Mouse (Mus musculus) kidney, adult 11 months (tissue): ENCODE measurements around the gene Psmg4.
A peak's percentile ranks its signal among the peaks of the same experiment; 100 is the strongest.

ENCODE experiments used
- DNase-seq: peaks from one replicate; pipeline ENCODE4 v3.0.0; 2022

The Psmg4 gene

DNA sequence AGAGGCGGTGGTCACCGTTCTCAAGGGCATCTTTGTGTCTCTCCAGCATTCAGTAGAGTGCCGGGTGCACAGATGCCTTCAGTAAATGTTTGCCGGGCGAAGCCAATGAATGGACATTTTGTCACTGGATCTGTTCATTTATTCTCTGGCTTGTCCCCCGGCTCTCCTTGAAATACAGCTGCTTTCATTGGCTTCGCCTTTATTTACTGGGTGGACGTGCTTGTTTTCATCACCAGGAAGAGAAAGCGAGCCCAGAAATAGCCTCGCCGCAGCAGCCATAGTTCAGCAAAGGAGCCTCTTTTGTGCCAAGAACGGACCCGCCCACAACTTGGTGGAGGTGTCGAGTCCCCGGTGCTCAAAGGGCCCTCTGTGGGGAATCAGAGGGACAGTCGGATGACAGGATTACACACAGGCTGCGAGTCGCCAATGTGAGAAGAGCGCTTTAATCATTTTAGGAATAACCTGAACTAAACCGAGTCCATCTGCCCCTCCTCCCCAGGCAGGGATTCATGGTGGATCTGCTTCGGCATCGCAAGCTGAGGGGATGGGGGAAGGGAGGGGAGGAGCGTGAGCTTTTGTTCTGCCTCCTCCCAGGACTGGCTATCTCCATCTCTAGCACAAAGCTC, 13.9 kb upstream of the Psmg4 start:
- peak; percentile 38 for DNase-seq

DNA sequence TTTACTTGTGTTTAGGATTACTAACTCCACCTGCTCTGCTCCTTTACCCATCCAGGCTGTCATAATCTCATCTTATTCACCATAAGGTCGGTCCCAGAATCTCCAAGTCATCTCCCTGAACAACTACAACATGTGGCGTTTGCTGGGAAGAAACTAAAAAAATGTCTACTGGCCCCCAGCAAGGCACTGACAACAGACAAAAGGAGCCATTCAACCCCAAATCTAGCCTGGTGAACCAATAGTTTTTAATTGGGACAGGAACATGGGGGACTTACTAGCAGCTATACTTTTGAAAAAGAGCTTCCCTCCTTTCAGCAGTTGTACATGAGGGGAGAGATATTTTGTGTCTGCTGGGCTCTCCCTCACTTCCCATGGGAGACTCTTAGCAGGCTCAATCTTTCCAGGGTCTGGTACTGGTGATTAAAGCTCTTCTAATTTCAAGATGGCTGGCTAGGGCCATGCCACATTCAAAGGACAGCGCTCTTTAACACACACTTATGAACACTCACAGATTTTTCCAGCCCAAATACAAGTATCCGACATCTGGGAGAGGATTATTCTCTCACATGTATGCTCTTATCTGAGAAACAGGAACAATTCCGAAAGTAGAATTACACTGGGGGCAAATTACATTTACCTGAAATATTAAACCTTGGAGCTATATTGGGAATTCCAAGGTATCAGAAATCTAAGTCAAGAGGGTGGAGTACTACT, 13.1 kb upstream of the Psmg4 start:
- no peak for DNase-seq

DNA sequence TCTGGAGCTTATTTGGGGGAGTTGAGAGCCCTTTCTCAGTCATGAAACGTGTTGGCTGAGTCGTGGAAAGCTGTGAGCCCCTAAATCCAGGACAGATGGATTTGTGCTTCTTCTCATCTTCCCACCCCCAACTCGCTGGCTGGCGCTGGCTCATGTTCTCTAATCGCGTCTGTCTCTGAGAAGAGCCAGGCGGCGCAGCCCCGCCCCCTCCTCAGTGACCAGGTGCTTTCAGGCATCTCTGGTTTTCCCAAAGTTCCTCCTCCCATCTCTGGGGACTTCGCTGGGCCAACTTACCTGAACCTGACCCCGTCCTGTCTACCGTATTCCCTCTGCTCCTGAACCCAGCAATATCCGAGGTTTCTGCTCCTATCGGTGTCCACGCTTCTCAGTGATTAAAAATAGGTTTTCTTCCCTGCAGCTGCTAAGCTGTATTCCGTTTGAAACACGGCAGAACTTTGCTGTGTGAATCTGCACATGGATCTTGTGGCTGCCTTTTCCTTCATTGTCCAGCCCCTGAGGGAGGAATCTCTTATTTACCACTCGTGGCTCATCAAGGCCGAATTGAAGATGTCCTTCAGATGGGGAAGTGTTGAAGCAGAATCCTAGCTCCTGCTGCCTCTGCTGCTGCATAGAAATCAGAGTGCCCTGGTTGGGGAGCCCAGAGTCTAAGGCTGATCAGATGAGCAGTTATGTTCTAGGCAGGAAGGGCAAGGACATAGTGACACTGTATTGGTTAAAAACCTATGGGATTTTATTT, 12.3 kb upstream of the Psmg4 start:
- DNase-seq = no peak

DNA sequence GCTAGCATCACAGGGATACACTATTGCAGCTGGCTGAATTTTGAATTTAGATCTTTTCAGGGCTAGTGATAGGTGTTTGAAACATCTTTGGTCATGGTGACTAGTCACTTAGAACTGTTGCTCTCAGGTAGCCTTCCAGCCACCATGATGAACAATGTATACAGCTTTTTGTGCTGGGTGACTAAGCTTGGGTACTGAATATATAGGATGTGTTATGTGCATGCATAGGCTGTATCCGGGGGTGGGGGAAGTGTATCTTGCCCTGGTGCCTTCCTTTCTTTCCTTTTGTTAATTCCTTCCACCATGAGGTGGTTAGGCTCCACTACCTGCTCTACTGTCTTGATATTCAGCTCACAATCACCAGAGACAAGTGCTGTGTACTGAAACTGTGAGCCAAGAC, 11.3 kb upstream of the Psmg4 start:
- no peak for DNase-seq

DNA sequence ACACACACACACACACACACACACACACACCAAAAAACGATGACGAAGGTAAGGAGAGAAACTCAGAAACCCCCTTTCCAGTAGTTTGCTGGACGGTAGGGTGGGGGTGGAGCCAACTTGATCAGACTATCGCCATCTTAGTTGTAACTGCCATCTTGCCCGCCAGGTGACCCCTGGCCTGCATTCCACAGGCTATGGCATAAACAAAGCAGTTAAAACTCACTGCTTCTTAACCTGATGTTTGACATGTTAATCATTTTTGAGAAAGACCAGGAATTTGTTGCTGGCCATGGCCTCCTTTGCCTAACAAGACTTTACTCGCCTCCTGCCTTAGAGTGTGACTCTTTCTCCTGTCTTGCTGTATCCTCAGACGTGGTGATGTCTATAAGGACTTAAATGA, 10.1 kb upstream of the Psmg4 start:
- DNase-seq = no peak

DNA sequence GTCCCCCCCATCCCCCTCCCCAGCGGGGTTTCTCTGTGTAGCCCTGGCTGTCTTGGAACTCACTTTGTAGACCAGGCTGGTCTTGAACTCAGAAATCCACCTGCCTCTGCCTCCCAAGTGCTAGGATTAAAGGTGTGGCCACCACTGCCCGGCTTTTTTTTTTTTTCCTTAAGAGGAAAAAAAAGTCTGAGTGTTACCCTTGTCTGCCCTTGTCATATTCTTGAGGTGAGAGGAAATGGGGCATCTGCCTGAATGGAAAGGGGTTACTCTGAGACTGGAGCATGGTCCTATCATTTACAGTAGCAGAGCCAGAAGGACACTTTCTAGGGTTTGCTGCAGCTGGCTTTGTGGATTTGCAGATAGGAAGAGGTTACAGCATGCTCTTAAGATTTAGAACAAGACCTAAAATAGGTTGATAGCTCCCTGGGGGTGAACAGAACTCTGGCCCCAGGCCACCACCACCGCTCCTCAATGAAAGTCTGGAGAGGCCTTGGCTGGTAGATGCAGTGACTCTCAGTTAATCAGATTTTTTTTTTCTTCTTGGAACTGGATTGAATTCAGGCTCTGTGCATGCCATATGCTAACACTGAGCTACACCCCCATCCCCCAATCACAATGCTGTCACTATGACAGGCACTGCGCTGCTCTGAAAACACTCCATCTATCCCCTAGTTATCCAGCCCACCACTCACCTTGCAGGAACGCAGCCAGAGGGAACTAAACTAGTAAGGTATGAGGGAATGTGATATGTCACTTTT, 9.3 kb upstream of the Psmg4 start:
- no peak for DNase-seq

DNA sequence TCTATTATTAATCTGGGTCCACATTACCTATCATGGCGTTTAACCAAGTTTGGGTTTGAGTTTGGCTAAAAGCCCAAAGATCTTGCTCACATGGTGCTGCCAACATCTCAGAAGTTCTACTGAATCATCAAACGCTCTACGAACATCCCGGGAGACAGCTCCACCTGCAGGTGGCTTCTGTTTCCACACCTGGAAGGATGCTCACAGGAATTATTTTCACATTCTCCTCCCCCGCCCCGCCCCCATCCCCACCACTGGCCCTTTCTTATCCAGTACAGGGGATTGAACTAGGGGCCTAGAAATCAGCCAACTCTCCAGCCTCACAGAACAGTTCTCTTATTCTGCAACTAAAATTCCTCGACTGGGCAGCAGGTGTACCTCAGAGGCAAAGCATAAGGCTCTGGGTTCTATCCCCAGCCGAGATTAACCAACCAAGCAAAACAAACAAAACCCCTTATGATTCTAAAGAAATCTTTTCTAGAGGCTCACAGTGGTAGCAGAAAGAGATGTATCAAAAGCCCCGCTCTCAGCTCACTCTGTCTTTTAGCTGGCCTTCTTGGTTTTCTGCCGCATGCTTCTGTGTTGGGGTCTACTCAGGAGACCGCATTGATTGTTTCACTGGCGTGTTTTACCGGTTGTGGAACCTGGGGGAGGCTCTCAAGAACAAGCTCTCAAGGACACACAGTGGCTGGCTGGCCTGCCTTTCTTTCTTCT, 8.4 kb upstream of the Psmg4 start:
- peak; percentile 83 for DNase-seq

DNA sequence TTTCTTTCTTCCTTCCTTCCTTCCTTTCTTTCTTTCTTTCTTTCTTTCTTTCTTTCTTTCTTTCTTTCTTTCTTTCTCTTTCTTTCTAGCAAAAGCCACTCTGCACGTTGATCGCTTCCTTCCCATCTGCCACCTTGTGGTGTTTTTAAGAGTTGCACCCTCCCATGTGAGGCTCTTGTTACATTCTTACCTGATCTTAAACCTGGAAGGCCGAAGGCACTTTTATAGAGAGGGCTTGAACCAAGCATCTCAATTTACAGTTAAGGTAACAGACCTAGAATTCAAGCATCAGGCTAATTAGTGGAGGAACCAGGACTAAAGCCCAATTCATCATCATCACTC, 7.9 kb upstream of the Psmg4 start:
- peak; percentile 67 for DNase-seq

DNA sequence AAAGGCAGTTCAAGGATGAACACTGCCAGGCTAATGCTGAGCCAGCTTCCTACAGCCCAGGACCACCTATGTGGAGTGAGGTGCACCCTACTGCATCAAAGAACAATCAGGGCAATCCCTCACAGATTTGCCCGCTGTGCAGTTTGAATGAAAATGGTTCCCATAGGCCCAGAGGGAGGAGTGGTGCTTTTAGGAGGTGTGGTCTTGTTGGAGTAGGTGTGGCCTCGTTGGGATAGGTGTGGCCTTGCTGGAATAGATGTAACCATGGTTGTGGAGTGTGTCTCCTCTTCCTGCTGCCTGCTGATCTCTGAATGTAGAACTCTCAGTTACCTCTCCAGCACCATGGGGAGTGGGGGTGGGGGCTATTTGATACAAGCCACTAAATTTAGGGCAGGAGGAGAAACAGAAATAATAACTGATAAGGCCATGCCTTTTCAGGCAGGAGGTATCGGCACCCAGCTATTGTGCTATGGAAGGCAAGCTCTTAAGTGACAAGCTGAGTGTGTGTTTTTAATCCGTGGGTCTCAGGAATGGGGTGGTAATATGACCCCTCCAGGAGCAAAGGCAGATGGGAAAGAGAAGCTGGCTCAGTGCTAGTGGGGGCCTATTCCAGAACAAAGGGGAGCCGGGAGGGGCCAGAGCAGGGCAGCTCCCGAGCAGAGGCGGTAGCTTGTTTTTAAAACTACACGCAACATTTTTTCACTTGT, 6.5 kb upstream of the Psmg4 start:
- no peak for DNase-seq

DNA sequence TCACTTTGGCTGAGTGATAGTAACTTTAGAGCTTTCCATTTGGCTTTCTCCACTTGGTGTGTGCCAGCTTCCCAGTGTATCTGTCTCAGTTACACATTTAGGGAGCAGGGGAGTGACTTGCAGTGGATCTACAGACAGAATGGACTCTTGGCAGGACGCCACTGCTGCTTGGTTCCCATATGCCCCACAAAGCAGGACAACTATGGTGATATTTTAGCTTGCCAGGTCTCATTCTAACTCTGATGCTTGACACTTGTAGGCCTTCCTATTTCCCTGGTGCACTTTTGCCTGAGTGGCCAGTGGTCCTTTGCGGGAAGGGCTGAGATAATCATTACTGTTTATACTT, 6.0 kb upstream of the Psmg4 start:
- DNase-seq = no peak

DNA sequence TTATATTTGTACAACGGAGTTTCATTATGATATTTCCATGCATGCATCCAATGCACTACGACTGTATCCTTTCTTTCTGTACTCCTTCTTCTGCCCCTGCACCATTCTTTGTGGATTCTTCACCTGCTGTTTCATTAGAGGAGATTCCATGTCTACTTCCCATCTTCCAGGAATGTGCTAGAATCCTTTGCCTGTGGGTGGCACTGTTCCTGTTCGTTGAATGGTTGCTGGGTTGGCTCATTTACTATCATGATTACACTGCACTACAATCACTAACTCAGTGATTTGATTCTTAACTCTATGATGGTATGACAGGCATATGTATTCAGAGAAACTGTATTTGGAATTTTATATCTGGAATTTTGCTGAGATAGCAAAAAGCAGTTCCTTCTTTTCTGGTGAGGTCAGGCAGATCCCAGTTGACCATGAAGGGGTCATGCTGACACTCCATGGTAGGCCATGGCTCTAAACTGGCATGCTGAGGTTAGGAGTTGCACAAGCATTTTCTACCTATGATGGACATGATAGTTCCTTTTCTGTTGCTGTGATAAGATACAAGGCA, 5.1 kb upstream of the Psmg4 start:
- no peak for DNase-seq

DNA sequence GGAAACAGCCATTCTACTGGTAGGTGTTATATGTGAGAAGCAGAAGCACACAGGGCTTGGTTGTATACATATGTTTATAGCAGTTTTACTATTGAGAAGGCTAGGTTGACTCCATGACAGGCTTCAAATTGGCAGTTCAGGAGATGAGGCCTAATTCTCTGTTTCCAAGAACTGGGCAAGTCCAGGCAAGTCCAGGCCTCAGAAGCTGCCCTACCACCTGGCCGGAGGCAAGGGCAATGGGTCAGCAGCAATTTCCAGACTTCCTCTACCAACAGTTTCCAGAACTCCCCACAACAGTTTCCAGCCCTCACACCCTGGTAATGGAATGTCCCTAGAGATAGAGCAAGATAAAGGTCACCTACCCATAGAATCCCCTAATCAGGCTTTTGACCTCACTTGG, 2.8 kb upstream of the Psmg4 start:
- DNase-seq = no peak

DNA sequence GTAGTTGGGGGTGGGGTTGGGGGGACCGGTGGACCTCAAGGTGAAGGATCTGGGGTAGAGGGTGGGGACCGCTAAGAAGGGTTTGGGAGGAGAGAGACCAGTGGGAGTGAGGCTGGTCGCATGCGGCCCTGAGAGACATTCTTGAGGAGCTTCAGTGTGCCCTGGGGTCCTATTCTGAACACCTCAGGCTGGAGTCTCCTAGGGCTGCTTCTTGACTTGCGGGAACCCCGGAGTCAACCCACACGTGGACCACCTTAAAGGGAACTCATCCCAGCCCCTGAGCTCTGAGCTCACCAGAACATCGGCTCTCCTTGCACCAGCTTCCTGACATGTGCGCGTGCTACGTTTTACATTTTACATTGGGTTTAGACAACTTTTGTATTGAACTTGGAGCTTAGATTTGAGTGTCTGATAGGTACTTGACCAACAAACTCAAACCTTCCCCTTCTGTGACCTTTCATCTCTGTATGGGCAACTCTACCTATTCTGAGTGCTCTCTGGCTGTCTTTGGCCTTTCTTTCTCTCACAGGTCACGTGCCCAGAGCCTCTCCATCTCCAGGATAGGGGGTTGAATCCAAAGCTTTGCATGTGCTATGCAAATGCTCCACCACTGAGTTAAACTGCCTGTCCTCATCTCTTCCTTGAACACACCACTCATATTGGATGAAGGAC, 676 bp downstream of the Psmg4 start:
- DNase-seq = no peak

DNA sequence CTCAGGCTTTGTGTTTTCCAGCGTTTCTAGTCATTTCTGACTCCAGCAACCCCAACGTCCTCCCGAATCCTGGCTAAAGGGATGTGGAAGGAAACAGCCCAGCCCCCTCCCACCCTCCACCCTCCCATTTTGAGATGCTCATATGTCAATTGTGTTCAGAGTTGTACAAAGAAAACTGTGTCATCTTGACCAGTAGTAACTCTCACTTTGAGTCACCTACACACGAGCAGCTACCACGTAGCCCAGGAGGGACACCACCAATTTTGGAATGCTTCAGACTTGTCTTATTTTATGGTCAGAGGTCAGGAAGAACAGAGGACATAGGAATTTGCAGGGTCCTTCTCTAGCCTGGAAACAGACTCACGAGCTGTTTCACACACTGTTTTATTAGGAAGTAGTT, 11.3 kb downstream of the Psmg4 start:
- DNase-seq = no peak

DNA sequence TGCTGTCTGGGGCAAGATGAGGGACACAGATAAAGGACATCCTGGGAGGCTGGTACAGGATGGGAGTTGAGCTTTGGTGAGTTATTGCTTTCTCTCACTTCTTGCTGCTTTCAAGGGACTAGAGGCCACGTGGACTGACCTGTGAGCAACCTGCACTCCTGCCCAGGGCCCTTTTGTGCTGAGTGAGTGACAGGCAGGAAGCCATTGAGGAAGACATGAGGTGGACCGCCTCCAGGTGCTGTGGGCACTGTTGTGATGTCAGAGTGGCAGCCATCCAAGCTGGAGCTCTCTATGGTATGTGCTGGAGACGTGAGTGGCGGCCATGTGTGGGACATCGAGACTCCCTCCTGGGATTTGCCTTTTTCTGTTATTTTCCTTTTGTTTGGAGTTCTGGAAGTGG, 18.9 kb downstream of the Psmg4 start:
- DNase-seq = no peak

DNA sequence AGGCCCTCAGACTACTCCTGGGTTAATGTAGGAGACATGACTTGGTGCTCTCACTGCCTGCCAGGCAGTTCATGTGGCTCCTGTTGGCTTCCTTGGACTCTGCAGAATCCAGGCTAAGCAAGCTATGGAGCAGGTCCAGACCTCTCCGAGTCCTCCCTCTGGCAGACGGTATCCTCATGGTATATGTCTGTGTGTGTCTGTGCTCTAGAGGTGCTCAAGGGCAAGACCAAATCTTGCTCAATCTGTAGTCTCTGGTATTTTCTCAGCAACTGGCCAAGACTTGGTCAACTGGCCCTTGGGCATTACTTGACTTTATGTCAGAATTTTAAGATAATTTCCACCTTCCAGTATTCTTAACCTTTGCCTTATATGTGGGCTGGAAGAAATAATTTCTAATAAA, 22.6 kb downstream of the Psmg4 start:
- no peak for DNase-seq

DNA sequence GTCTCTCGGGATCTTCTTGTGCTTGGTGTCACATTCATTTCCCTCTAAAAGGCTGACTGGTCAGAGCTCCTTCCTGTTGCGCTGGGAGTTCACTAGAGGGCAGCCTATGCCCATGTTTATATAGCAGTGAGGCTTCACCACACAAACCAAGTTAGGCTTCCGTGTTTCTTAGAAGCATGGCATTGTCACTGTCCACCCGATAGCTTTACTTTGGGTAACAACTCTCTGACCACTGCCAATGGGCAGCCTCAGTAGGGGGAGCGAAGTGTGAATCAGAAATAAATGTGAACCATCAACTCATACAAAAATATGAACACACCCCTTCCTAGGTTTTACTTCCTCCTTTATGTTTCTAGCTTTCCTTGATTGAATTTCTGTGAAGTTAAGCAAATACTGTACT, 24.8 kb downstream of the Psmg4 start:
- peak; percentile 61 for DNase-seq

DNA sequence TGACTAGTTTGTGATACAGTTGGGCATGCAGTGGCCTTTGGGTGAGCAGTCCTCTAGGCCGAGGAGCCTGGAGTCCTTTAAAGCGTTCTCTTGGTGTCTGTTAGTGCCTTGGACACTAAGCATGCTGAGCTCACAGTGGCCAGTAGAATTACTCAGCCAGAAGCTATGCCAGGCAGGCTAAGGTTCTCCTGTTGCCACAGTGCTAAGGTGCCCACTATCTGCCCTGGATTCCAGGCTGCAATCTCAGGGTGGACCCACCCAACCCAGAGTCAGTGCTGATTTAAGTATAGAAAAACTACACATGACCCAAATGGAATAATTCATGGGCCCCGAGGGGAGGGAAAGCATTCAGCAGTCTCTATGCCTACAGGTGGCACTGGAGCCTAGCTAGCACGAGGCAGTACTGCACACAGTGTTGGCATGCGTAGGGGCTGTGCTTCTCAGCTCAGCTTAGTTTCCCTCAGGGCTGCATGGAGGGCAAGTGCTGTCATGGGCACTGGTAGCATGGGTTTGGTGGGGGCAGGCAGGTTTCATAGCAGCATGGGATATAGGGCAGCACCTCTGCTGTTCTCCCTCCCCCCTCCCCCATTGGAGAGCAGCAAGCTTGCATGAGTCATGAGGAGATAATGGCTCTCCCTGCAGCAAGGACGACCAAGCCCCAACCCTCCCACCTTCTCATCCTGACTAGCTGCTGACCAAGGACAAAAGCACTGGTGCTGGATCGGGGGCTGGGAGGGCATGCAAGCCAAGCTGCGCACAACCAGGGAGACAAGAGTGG, 29.8 kb downstream of the Psmg4 start:
- DNase-seq = peak; percentile 43

DNA sequence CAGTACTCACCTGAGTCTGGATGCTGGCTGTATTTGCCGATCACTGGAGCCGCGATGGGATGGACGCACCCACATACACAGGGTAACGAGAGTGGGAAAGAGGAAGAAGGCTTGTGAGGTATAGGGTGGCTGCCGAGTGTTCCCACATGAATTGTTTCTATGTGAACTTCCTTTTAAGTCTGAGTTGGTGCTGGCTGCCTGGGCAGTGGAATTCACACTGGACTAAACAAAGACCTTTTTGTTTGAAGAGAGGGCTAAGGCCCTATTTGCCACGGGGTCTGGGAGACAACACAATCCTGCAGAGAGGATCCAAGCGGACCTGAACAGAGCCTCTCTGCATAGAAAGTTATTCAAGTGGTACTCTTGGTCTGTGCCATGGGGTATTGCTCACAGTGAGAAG, 30.6 kb downstream of the Psmg4 start:
- no peak for DNase-seq

DNA sequence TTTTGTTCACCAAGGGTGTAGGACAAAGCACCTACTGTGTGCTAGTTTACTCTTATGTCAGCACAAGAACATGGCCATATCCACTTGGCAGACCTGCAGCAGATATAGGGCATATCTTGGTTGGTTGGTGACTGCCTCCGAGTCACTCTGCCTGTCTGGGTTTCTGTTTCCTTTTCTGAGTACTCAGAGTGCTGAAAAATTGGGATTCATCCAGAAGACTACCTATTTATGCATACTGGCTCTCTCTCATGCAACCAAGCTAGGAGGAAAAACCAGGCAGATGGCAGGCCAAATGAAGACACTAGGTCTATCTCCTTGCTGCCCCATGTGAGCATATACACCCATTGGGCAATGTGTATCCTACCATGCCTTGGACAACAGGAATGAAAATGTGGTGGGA, 32.9 kb downstream of the Psmg4 start:
- DNase-seq = no peak

DNA sequence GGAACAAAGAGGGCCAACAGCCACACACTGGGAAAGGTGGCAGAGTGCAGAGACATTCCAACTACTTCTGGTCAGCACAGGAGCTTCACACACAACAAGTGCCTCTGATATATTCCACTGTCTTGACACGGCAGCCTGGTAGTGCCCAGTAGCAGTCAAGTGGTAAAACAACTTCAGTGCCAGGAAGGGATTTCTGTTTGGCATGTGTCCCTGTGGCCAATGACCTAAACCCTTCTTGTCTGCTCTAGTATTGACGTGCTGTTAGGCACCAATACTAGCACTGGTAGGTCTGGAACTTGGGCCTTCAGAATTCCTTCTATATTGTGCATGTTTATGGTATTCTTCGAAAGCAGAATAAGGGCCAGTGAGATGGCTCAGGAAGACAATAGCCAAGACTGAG, 42.5 kb downstream of the Psmg4 start:
- DNase-seq = no peak
